Mouse (Mus musculus): Measurements from ENCODE around the gene Cep128.

DNA sequence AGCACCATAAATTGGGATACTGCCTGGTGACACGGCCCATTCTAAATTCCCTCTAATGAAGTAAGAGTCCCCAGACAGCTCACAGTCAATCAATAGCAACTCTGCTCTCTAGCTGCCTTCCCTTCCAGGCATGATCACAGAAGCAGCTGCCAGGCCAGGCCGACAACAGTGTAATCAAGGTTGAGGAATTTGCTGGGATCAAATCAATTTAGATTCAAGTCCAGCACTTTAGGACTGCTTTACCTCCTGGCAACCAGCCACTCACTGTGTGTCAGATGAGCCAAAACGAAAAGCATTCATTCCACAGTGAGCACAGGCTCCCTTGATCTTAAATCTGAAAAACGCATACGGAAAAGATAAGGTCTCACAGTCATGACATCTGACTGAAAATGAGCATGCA is 118.7 kb downstream of the Cep128 start:
- TF ChIP-seq POLR2A (IDR thresholded peaks at IDR 0.05; ENCODE audit: control insufficient read depth, extremely low read depth, insufficient read depth, low read length, poor library complexity) (no peak), CTCF (IDR thresholded peaks at IDR 0.05; ENCODE audit: borderline replicate concordance, control insufficient read depth, extremely low read depth, insufficient read depth, low read length, poor library complexity) (no peak)

Data from thymus, adult 2 months (tissue).